26 mouse cellular contexts compared by ENCODE assay signal in the genomic region with DNA sequence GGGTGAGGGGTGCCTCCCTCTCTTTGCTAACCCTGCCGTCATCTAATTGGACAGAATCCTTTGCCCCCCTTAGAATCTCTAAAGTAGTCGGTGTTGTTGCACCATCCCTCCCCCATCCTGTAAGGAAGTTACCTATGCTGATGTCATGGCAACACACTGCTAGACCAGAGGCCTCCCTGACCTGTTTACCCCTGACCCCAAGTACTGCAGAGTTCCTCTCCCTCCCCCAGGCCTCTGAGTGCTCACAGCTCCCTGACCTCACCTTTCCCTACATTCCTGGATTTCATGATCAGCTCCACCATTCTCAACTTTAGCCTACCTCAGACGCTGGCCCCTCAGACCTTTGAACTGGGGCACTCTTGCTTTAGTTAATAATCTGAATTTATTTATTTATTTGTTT. TPM values are rescaled to one million over a fixed set of nuclear protein-coding genes. Genes with fewer than 3 reads are reported as not detected.
DNase-seq lines count a peak whose midpoint lies in the region; ATAC-seq and TF ChIP-seq lines count a peak whose summit lies in the region.
"Had no signal": no experiment of that assay in that cellular context is flagged by ENCODE, and none has a peak within 500 bp of the region (broad histone marks: within the 10 kb centered on the region; RNA-seq: fewer than 3 reads in every experiment).

No protein-coding gene starts in this region.

- peaks cover 67% of the 10 kb centered on the region for H3K36me3 ChIP-seq in liver, adult 2 months (ENCODE audit: control insufficient read depth, insufficient read depth, low read length)
- H3K36me3 ChIP-seq in liver, embryonic 11.5 days (ENCODE audit: control insufficient read depth, insufficient read depth, low read length) = peaks cover 6% of the 10 kb centered on the region

- no peak for ATAC-seq in liver, embryonic 11.5 days (replicated peaks; ENCODE audit: low FRiP score)
- ATAC-seq: CD4-positive, CD25-positive, alpha-beta regulatory T cell, adult 4 months; forebrain, embryonic 14.5 days; forebrain, postnatal 0 days had no signal

- DNase-seq in kidney, adult 11 months = peak; percentile 31
- no peak for DNase-seq in kidney, postnatal 4 days
- peak; percentile 64 for DNase-seq in liver, adult 2 months (ENCODE audit: extremely low read depth, low read depth, low spot score)
- DNase-seq in liver, embryonic 11.5 days (ENCODE audit: low spot score) = no peak
- DNase-seq in yolk sac, embryonic 10.5 days (ENCODE audit: low spot score) = peak; percentile 60
- no peak for DNase-seq in ovary, adult 18-20 months (ENCODE audit: low spot score)
- DNase-seq: adrenal gland, adult 2 months; adrenal gland, postnatal 14 days; cerebellum, adult 11 months; cerebellum, adult 2 months; cerebellum, adult 9-11 months; cerebellum, postnatal 25 days; forebrain, postnatal 0 days; gastrocnemius, postnatal 25 days; heart, adult 2 months; heart, postnatal 14 days; heart, postnatal 4 days had no signal

- WGBS in liver, adult 2 months = 46% methylated on average over 3 of the region's 3 CpGs
- WGBS in liver, embryonic 11.5 days = 75% methylated on average over 3 of the region's 3 CpGs

- no peak for TF ChIP-seq CTCF in liver, adult 2 months (IDR thresholded peaks at IDR 0.05; ENCODE audit: low read depth, low read length)

- H3K9ac ChIP-seq in liver, adult 2 months (ENCODE audit: low read depth, low read length) = no peak overlapping the region
- H3K9ac ChIP-seq in liver, embryonic 11.5 days (ENCODE audit: low read depth, low read length) = no peak overlapping the region
- H3K9ac ChIP-seq: embryonic facial prominence, embryonic 12.5 days; embryonic facial prominence, embryonic 15.5 days; forebrain, postnatal 0 days; heart, embryonic 13.5 days; hindbrain, embryonic 14.5 days had no signal

- no peak overlapping the region for H3K4me2 ChIP-seq in liver, embryonic 11.5 days
- H3K4me2 ChIP-seq: embryonic facial prominence, embryonic 12.5 days; embryonic facial prominence, embryonic 15.5 days; heart, embryonic 13.5 days; hindbrain, embryonic 14.5 days had no signal

- H3K27ac ChIP-seq in liver, adult 2 months (replicated peaks; ENCODE audit: insufficient read depth, low read depth, low read length) = no peak overlapping the region
- H3K27ac ChIP-seq in liver, embryonic 11.5 days (ENCODE audit: low read depth, low read length) = no peak overlapping the region
- H3K27ac ChIP-seq: embryonic facial prominence, embryonic 12.5 days; embryonic facial prominence, embryonic 15.5 days; heart, adult 2 months; heart, embryonic 10.5 days; heart, embryonic 13.5 days; hindbrain, embryonic 14.5 days had no signal

- no peak overlapping the region for H3K4me3 ChIP-seq in liver, adult 2 months (ENCODE audit: insufficient read depth, low read depth, low read length)
- H3K4me3 ChIP-seq in liver, embryonic 11.5 days (ENCODE audit: low read depth, low read length) = no peak overlapping the region
- H3K4me3 ChIP-seq: embryonic facial prominence, embryonic 12.5 days; embryonic facial prominence, embryonic 15.5 days; heart, adult 2 months; heart, embryonic 10.5 days; heart, embryonic 13.5 days had no signal

- H3K79me2 ChIP-seq in liver, adult 2 months (ENCODE audit: control insufficient read depth, insufficient read depth, low read length) = peaks cover 11% of the 10 kb centered on the region

- H3K4me1 ChIP-seq in liver, adult 2 months (ENCODE audit: control insufficient read depth, insufficient read depth, low read length) = peaks cover 16% of the 10 kb centered on the region
- H3K4me1 ChIP-seq in liver, embryonic 11.5 days (replicated peaks; ENCODE audit: control insufficient read depth, insufficient read depth, low read length) = peaks cover 8% of the 10 kb centered on the region; the same call in 1 of the 2 replicates

- no peak for TF ChIP-seq POLR2A in liver, adult 2 months (IDR thresholded peaks at IDR 0.05; ENCODE audit: extremely low read depth, insufficient read depth, low read length)

- no peaks in the 10 kb centered on the region for H3K27me3 ChIP-seq in liver, adult 2 months (ENCODE audit: control insufficient read depth, insufficient read depth, low read length)
- H3K27me3 ChIP-seq in liver, embryonic 11.5 days (replicated peaks; ENCODE audit: control insufficient read depth, insufficient read depth, low read length) = peaks cover 6% of the 10 kb centered on the region; the same call in 1 of the 2 replicates
- H3K27me3 ChIP-seq: embryonic facial prominence, embryonic 12.5 days; embryonic facial prominence, embryonic 15.5 days; heart, embryonic 13.5 days had no signal

- no peaks in the 10 kb centered on the region for H3K9me3 ChIP-seq in liver, embryonic 11.5 days (ENCODE audit: control insufficient read depth, low read length)
- H3K9me3 ChIP-seq: embryonic facial prominence, embryonic 12.5 days; embryonic facial prominence, embryonic 15.5 days; heart, embryonic 10.5 days; heart, embryonic 13.5 days had no signal

RNA-seq across cellular contexts. Expression of a gene that starts 5.8 kb away (rescaled TPM):
- total RNA-seq in liver, adult 2 months (2014; rRNA removed) = 50.8 and 60.9 TPM in 2 replicates
- polyA plus RNA-seq in liver, adult 2 months (2012; rRNA removed) = 75.6 and 93.7 TPM in 2 replicates
- polyA plus RNA-seq in liver, embryonic 11.5 days (2014; fragmentation: Nextera tagmentation; extraction: Ambion mirVana) = 3.1 and 3.8 TPM in 2 replicates

RNA-seq across cellular contexts. Expression of a gene that starts 6.2 kb away (rescaled TPM):
- total RNA-seq in liver, adult 2 months (2014; rRNA removed) = 14.1 and 18.4 TPM in 2 replicates
- 19.5 and 29.9 TPM in 2 replicates for polyA plus RNA-seq in liver, adult 2 months (2012; rRNA removed)
- polyA plus RNA-seq in liver, embryonic 11.5 days (2014; fragmentation: Nextera tagmentation; extraction: Ambion mirVana) = 0.96 and 1.1 TPM in 2 replicates
- total RNA-seq: common myeloid progenitor, adult 5-6 weeks; granulocyte monocyte progenitor cell, adult 5-6 weeks had no signal

RNA-seq across cellular contexts. Expression of a gene that starts 18.2 kb away (rescaled TPM):
- total RNA-seq in liver, adult 2 months (2014; rRNA removed) = 2.3 and 3.0 TPM in 2 replicates
- polyA plus RNA-seq in liver, adult 2 months (2012; rRNA removed) = 14.7 and 16.9 TPM in 2 replicates
- polyA plus RNA-seq in liver, embryonic 11.5 days (2014; fragmentation: Nextera tagmentation; extraction: Ambion mirVana) = 10.4 and 13.1 TPM in 2 replicates

RNA-seq across cellular contexts. Expression of a gene that starts 36.9 kb away (rescaled TPM):
- 29.4 and 31.6 TPM in 2 replicates for total RNA-seq in liver, adult 2 months (2014; rRNA removed)
- polyA plus RNA-seq in liver, adult 2 months (2012; rRNA removed) = 21.0 and 24.0 TPM in 2 replicates
- 132 and 146 TPM in 2 replicates for polyA plus RNA-seq in liver, embryonic 11.5 days (2014; fragmentation: Nextera tagmentation; extraction: Ambion mirVana)

RNA-seq across cellular contexts. Expression of a gene that starts 49.1 kb away (rescaled TPM):
- total RNA-seq in liver, adult 2 months (2014; rRNA removed) = 3.0 and 3.3 TPM in 2 replicates
- 4.0 and 4.5 TPM in 2 replicates for polyA plus RNA-seq in liver, adult 2 months (2012; rRNA removed)
- 19.8 and 20.1 TPM in 2 replicates for polyA plus RNA-seq in liver, embryonic 11.5 days (2014; fragmentation: Nextera tagmentation; extraction: Ambion mirVana)

Comparison
In these comparisons a context has a peak if more than half of its experiments do, and no peak if none do; other contexts are left out.
1. DNase-seq: peak in kidney, adult 11 months (single experiment), liver, adult 2 months (single experiment) and yolk sac, embryonic 10.5 days (single experiment); none in kidney, postnatal 4 days (0 of 2), liver, embryonic 11.5 days (single experiment) and ovary, adult 18-20 months (single experiment).
2. RNA of a gene that starts 5.8 kb away (polyA plus RNA-seq): 75.6 to 93.7 TPM in liver, adult 2 months; 3.1 to 3.8 TPM in liver, embryonic 11.5 days; every median in the first group is over 10 times any median in the second.